Mouse (Mus musculus): Measurements from ENCODE around the gene Ern1.
"Not testable (repeated sequence)": the region's sequence is repeated elsewhere in the genome, so short reads cannot be mapped to it uniquely, and the experiment has no call there.

Ern1 gene

GRCm38 (mm10) chr11:106394055-106394454, 93.6 kb downstream of the Ern1 start:
- intact Hi-C loops (cut with DNase I): not testable (repeated sequence)

DNA sequence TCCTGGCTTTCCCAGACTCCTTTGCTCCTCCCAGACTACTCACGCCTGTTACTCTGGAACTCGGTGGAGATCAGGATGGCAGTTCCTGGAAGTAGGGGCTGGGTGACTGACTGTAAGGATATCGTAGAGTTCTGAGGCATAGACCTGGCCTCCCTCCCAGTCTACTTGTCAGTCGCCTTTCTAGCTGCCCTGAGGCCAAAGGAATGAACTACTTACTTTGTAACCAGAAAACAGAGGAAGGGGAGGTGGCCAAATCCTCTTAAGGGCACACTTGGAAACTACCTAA, 94.4 kb downstream of the Ern1 start:
- intact Hi-C loops (cut with DNase I): no loop called here

DNA sequence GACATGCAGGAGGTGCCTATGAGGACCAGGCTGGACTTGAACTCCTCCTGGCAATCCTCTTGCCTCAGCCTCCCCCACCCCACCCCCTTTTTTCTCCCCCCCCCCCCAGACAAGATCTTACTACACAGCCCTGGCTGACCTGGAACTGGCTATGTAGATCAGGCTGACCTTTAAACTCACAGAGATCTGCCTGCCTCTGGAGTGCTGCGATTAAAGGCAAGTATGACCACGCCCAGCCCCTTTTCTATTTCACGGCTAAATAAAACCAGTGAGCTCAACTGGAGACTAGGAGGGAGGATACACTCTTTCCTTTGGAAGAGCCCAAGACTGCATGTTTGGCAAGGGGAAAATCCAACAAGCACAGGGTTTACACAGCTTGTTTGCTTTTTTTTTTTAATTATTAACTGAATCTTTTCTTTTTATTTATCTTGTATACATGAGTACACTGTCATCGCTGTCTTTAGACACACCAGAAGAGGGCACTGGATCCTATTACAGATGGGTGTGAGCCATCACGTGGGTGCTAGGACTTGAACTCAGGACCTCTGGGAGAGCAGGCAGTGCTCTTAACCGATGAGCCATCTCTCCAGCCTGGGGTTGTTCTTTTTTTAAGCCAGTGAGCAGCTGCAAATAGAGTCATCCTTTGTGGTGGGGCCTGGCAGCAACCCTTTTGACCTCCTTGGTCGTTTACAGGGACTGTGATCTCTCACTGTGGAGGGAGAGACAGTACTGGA, 94.9 kb downstream of the Ern1 start:
- intact Hi-C loops (cut with DNase I): no loop called here

DNA sequence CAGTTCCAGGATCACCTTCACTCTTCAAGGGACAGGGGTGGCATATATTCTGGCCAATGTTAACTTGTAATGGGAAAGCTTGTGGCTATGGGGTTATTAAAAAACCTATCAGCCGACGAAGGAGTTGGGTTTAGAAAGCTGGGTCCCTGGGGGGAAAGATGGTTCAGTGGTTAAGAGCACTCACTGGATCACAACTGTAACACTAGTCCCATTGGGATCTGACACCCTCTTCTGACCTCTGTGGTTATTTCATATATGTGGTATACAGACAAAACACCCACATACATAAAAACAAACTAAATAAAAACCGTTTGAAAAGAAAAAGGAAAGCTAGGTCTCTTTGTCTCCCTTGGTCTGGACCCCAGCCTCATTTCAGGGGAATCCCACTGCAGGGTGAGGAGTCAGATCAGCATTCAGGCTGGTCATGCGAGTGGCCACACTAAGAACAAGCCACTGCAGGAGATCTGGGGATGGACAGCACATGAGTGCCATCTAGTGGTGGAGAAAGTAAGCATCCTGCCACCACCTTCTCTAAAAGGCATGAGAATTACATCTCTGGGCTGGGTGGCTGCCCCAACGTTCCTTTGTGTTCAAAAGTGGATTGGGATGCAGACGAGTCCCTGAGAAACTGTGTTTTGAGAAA, 96.0 kb downstream of the Ern1 start:
- intact Hi-C loops (cut with DNase I): no loop called here

DNA sequence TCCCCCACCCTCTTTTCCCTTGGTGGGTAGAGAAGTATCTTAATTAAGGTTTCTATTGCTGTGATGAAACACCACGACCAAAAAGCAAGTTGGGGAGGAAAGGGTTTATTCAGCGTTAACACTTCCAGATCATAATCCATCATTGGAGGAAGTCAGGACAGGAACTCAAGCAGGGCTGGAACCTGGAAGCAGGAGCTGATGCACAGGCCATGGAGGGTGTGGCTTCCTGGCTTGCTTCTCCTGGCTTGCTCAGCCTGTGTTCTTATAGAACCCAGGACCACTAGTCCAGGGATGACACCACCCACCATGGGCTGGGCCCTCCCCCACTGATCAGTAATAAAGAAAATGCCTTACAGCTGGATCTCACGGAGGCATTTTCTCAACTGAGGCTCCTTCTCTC, 96.9 kb downstream of the Ern1 start:
- intact Hi-C loops (cut with DNase I): no loop called here

- intact Hi-C loops (cut with DNase I): no loop called here
Measured at GRCm38 (mm10) chr11:106389611-106390010, 98.0 kb downstream of the Ern1 start.

GRCm38 (mm10) chr11:106387791-106388216, 99.8 kb downstream of the Ern1 start, which contains the start of gene Icam2:
Icam2 (minus strand) TSS chr11:106388075.
- intact Hi-C loops (cut with DNase I): no loop called here

DNA sequence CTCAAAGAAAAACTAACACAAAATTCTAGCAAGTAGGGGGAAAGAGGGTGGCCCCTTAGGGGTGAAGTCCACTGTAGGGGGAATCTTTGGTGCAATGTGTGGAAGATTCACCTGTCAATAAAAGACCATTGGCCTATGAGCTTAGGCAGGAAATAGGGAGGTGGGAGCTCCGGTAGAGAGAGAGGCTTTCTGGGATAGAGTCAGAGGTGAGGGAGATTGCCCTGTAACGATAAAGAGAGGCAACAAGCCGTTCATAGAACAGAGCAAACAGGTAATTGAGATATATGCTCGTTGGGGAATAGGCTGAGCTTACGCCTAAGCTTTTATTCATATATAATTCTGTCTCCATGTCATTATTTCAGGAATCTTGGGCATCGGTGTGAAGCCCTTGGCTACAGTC, 100.6 kb downstream of the Ern1 start:
- intact Hi-C loops (cut with DNase I): no loop called here

DNA sequence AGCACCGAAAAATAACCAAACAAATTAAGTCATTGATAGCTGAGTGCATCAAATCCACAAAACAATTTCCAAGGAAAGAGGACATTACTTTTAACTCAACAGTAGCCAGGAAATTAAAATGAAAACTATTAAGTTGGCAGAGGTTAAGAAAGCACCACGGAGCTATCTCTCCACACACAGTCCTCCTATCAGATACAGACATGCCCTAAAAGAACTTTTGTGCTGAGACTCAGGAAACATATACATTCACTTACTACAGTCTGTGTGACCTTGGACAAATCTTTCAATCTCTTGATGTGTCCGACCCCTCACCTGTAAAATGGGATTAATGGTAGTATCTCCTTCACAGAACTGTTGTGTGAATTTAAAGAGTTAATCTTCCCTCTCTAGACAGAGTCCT, 101.2 kb downstream of the Ern1 start:
- intact Hi-C loops (cut with DNase I): no loop called here

DNA sequence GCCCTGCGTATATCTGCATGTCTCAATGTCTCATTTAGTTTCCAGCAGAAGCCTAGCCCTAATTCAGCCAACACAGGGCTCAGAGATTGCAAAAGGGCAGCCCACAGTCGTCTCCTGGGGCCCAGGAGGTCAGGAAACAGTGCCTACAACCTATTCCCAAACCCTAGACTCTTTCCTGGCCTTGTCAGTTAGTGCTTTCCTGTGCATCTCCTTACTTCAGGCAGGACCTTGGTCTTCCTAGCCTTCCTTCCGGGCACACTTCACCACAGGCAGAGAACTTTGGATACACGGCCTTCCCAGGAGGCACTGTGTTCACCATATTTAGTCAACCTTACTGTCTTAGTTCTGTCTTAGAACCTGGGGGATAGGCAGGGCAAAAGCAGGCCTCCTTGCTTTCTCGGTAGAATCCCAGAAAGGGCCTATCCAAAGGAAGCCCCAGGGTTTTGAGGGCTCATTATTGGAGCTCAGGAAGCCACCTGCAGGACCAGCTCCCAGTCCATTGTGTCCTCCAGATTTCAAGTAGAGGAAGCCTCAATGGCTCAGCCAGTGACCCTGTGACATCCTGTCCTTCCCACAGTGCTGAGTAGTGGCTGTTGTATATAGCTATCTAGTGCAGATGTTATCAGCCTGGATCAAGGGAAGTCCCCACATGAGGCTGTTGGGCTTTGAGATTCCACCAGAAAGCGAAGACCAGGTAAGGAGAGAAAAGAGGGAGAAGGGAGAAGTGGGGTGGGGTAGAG, 104.4 kb downstream of the Ern1 start:
- intact Hi-C loops (cut with DNase I): loop anchor here (5.0 kb wide), 1 partner anchor 81 kb away; the partner anchor contains the start of gene Gh

GRCm38 (mm10) chr11:106382424-106382823, 105.2 kb downstream of the Ern1 start:
- intact Hi-C loops (cut with DNase I): loop anchor here (5.0 kb wide), 1 partner anchor 80 kb away; the partner anchor contains the start of gene Gh

GRCm38 (mm10) chr11:106381883-106382282, 105.8 kb downstream of the Ern1 start:
- intact Hi-C loops (cut with DNase I): loop anchor here (5.0 kb wide), 1 partner anchor 80 kb away; the partner anchor contains the start of gene Gh

DNA sequence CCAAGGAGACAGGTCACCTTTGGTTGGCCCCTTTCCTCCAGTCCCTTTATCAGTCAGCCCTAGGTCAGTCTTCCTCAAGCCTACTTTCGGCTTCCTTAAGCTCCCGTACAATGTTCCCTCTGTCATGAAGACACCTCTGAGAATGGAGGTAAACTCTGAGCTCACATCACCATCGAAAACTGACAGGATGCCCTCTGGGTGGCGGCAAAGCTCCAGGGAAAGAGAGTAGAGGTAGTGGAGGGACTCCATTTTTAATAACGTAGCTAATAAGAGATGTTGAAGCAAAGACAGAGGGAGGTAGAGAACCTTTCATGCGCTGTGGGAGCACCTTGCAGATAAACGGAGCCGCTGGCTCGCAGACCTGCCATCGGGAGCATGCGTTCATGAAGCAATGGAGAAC, 106.6 kb downstream of the Ern1 start:
- intact Hi-C loops (cut with DNase I): loop anchor here (5.0 kb wide), 1 partner anchor 79 kb away; the partner anchor contains the start of gene Gh

GRCm38 (mm10) chr11:106374979-106375378, 112.7 kb downstream of the Ern1 start:
- intact Hi-C loops (cut with DNase I): no loop called here

GRCm38 (mm10) chr11:106374559-106374958, 113.1 kb downstream of the Ern1 start:
- intact Hi-C loops (cut with DNase I): no loop called here

- intact Hi-C loops (cut with DNase I): no loop called here
Measured at GRCm38 (mm10) chr11:106373998-106374397, 113.7 kb downstream of the Ern1 start.

- intact Hi-C loops (cut with DNase I): no loop called here
Measured at GRCm38 (mm10) chr11:106366316-106366715, 121.3 kb downstream of the Ern1 start.

- intact Hi-C loops (cut with DNase I): no loop called here
Measured at GRCm38 (mm10) chr11:106365366-106365765, 122.3 kb downstream of the Ern1 start, which contains the start of gene Prr29. Prr29 (plus strand) TSS chr11:106365472.

DNA sequence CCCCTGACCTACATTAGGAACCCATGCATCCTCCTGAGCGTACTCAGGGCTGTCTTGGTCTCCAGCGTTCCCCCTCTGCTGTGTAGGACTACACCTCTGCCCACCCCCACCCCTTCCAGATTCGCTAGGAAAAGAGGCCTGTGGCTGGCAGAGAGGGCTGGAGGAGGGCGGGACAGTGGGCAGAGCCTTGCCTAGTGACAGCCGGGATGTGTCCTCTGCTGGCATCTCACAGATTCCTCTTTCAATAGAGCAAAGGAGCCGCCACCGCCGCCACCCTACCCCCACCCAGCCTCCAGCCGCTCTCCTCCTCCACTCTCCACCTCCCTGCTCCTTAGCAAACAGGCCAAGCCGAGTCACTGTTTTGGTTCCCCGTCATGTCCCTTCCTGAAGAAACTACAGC, 122.9 kb downstream of the Ern1 start:
- intact Hi-C loops (cut with DNase I): loop anchor here (5.0 kb wide), 1 partner anchor 37 kb away; no protein-coding TSS in a partner anchor

GRCm38 (mm10) chr11:106359350-106359749, 128.3 kb downstream of the Ern1 start:
- intact Hi-C loops (cut with DNase I): no loop called here

- intact Hi-C loops (cut with DNase I): no loop called here
Measured at GRCm38 (mm10) chr11:106355382-106356128, 132.1 kb downstream of the Ern1 start.

Data from adrenal gland (tissue).